Mouse (Mus musculus): ENCODE data around the gene Cldn22. TPM values are rescaled to one million over a fixed set of nuclear protein-coding genes. Genes with fewer than 3 reads are reported as not detected.

The Cldn22 gene
- polyA plus RNA-seq, 1 experiment from 2014 or later = not detected

DNA sequence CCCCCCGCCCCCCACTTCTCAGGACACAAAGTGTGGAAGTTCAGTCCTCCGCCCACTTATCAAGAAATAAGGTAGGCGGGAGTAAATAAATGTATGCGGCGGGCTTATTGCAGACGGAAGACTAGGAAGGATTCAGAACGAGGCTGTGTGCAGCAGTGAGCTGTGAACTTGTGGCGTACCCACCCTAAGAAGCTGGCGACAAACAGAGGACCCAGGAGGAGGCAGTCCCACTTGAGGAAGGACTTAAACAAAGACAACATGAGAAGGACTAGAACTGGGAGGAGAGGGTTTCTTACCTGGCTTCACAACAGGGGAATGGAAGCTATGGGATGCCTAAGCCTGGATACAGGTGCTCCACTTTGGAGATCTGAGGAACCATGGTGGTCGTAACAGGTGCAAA, 19.4 kb downstream of the Cldn22 start:
- 94% methylated on average over 10 of the region's 10 CpGs for WGBS
- H3K4me3 ChIP-seq = no peak overlapping the region
- H3K27ac ChIP-seq = no peak overlapping the region
- H3K36me3 ChIP-seq = peaks cover 91% of the 10 kb centered on the region
- no peaks in the 10 kb centered on the region for H3K4me1 ChIP-seq
- no peak for DNase-seq (ENCODE audit: low spot score)
- H3K27me3 ChIP-seq (ENCODE audit: insufficient read depth, poor library complexity, severe bottlenecking) = no peaks in the 10 kb centered on the region
- no peaks in the 10 kb centered on the region for H3K9me3 ChIP-seq

DNA sequence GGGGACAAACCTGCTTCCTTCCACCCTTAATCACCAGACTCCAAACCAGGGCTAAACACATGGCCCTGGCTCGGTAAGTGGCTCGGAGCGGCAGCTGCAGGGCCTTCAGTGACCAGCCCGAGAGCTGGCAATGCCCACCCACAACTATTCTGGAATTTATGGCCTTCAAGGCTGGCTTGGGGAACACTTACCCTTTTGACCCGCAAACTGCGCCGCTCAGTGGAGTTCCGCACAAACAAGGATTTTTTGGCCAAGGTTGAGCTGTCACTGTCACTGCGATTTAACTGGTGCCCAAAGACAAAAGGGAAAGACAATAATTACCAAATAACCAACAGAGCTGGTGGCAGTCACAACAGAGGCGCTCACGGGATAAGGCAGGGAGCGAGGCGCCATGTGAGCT, 21.7 kb downstream of the Cldn22 start:
- peaks cover 92% of the 10 kb centered on the region for H3K36me3 ChIP-seq
- DNase-seq (ENCODE audit: low spot score) = no peak
- no peak overlapping the region for H3K4me3 ChIP-seq
- 90% methylated on average over 13 of the region's 13 CpGs for WGBS
- no peaks in the 10 kb centered on the region for H3K27me3 ChIP-seq (ENCODE audit: insufficient read depth, poor library complexity, severe bottlenecking)
- H3K4me1 ChIP-seq = no peaks in the 10 kb centered on the region
- no peaks in the 10 kb centered on the region for H3K9me3 ChIP-seq
- no peak overlapping the region for H3K27ac ChIP-seq

- Histone ChIP-seq H3K27ac (no peak overlapping the region), H3K4me1 (peaks cover 6% of the 10 kb centered on the region; the same call in 1 of the 2 replicates), H3K9me3 (no peaks in the 10 kb centered on the region), H3K36me3 (peaks cover 92% of the 10 kb centered on the region), H3K27me3 (ENCODE audit: insufficient read depth, poor library complexity, severe bottlenecking) (no peaks in the 10 kb centered on the region), H3K4me3 (no peak overlapping the region)
- WGBS = 90% methylated on average over 14 of the region's 14 CpGs
- DNase-seq (ENCODE audit: low spot score) = no peak
These were observed 22.9 kb downstream of the Cldn22 start for GRCm38 (mm10) chr8:47847161-47847560.

- 94% methylated on average over 6 of the region's 6 CpGs for WGBS
- DNase-seq (ENCODE audit: low spot score) = no peak
- Histone ChIP-seq H3K36me3 (peaks cover 91% of the 10 kb centered on the region), H3K4me1 (peaks cover 9% of the 10 kb centered on the region; the same call in 1 of the 2 replicates), H3K27ac (no peak overlapping the region), H3K27me3 (ENCODE audit: insufficient read depth, poor library complexity, severe bottlenecking) (no peaks in the 10 kb centered on the region), H3K4me3 (no peak overlapping the region), H3K9me3 (no peaks in the 10 kb centered on the region)
These were observed 23.6 kb downstream of the Cldn22 start for GRCm38 (mm10) chr8:47847931-47848330.

- WGBS = 76% methylated on average over 8 of the region's 8 CpGs
- Histone ChIP-seq H3K27ac (no peak overlapping the region), H3K9me3 (no peaks in the 10 kb centered on the region), H3K36me3 (peaks cover 93% of the 10 kb centered on the region), H3K4me3 (no peak overlapping the region), H3K4me1 (peaks cover 9% of the 10 kb centered on the region; the same call in 1 of the 2 replicates), H3K27me3 (ENCODE audit: insufficient read depth, poor library complexity, severe bottlenecking) (no peaks in the 10 kb centered on the region)
- no peak for DNase-seq (ENCODE audit: low spot score)
These were observed 25.6 kb downstream of the Cldn22 start for GRCm38 (mm10) chr8:47849842-47850241.

DNA sequence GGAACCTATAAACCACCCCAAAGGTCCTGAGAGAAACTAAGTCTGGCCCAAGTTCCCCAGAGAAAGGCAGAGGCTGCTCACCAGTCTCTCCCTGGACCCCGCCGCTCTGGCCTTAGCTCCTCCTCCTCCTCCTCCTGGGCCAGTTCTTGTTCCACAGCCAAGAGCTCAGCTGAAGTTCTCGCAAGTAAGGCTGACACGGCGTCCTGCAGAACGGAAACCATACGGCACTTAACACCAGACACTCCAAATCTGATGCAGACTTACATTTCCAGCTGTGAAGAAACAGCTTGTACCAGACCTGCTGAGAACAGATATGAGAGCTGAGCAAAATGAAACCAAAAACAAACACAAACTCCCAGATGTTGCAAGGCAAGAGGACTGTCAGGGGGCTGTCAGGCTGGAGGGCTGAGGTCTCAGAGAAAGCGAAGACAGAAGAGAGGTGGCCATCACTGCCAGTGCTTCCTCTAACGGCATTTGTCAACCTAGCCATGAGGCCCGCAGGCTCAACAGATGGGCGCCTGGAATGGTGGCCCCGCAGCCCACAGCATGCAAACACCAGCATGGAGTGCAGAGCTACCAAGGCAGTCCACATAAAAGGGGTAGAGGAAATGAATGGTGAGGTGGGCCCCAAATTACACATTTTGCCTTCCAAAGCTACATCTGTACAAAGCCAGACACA, 27.7 kb downstream of the Cldn22 start:
- DNase-seq (ENCODE audit: low spot score) = no peak
- Histone ChIP-seq H3K4me3 (no peak overlapping the region), H3K27ac (0 out of 2 replicates have a peak overlapping the region, but pooled peaks have one; percentile 11), H3K27me3 (ENCODE audit: insufficient read depth, poor library complexity, severe bottlenecking) (no peaks in the 10 kb centered on the region), H3K36me3 (peaks cover 91% of the 10 kb centered on the region), H3K9me3 (no peaks in the 10 kb centered on the region), H3K4me1 (peaks cover 9% of the 10 kb centered on the region; the same call in 1 of the 2 replicates)
- 55% methylated on average over 12 of the region's 12 CpGs for WGBS

- no peak for DNase-seq (ENCODE audit: low spot score)
- peaks cover 88% of the 10 kb centered on the region for H3K36me3 ChIP-seq
- WGBS = 82% methylated on average over 5 of the region's 5 CpGs
- H3K27ac ChIP-seq = no peak overlapping the region
- no peak overlapping the region for H3K4me3 ChIP-seq
- H3K27me3 ChIP-seq (ENCODE audit: insufficient read depth, poor library complexity, severe bottlenecking) = no peaks in the 10 kb centered on the region
- no peaks in the 10 kb centered on the region for H3K9me3 ChIP-seq
- peaks cover 9% of the 10 kb centered on the region; the same call in 1 of the 2 replicates for H3K4me1 ChIP-seq
These were observed 28.5 kb downstream of the Cldn22 start for GRCm38 (mm10) chr8:47852737-47853136.

- 94% methylated on average over 5 of the region's 5 CpGs for WGBS
- DNase-seq (ENCODE audit: low spot score) = no peak
- Histone ChIP-seq H3K36me3 (peaks cover 88% of the 10 kb centered on the region), H3K27ac (no peak overlapping the region), H3K9me3 (no peaks in the 10 kb centered on the region), H3K4me3 (no peak overlapping the region), H3K4me1 (peaks cover 9% of the 10 kb centered on the region; the same call in 1 of the 2 replicates), H3K27me3 (ENCODE audit: insufficient read depth, poor library complexity, severe bottlenecking) (no peaks in the 10 kb centered on the region)
These were observed 29.1 kb downstream of the Cldn22 start for GRCm38 (mm10) chr8:47853356-47853755.

DNA sequence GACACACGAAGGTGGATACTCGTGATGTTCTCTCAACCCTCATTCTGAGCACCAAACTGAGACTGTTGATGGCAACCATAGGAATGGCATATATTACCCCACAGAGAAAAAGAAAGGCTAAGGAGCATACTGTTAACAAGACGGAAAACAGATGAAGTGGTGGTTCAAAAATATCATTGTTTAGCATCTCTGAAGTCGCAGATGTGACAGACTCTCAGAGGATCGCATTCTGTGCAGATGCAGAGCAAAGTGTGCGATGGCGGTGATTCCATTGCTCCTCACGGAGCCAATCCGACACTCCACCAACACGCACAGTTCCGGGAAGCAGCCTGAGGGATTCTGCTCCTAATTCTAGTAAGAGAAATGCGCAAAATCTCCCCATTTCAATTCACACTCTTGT, 35.0 kb downstream of the Cldn22 start:
- H3K4me3 ChIP-seq = no peak overlapping the region
- no peaks in the 10 kb centered on the region for H3K9me3 ChIP-seq
- no peaks in the 10 kb centered on the region for H3K4me1 ChIP-seq
- no peak for DNase-seq (ENCODE audit: low spot score)
- 92% methylated on average over 12 of the region's 12 CpGs for WGBS
- H3K36me3 ChIP-seq = peaks cover 87% of the 10 kb centered on the region
- H3K27ac ChIP-seq = no peak overlapping the region
- H3K27me3 ChIP-seq (ENCODE audit: insufficient read depth, poor library complexity, severe bottlenecking) = no peaks in the 10 kb centered on the region

DNA sequence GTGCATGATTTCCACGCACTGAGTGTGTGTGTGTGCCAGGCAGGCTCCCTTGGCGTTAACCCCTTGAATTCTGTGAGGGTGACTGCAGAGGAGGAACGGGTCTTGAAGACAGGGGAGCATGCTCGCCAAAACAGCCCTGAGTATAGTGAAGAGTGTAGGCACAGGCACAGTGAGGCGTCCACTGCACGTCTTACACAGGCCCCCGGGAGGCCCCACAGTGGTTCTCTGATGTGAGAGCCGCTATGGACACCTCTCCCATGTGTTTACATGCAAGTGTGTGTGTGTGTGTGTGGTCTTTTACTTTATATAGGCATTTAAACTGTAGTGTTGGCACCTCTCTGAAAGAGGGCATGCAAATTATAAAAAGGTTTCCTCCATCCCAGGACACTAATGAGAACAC, 42.3 kb downstream of the Cldn22 start:
- 84% methylated on average over 8 of the region's 8 CpGs for WGBS
- Histone ChIP-seq H3K27me3 (ENCODE audit: insufficient read depth, poor library complexity, severe bottlenecking) (no peaks in the 10 kb centered on the region), H3K4me1 (no peaks in the 10 kb centered on the region), H3K27ac (no peak overlapping the region), H3K36me3 (peaks cover 80% of the 10 kb centered on the region), H3K9me3 (no peaks in the 10 kb centered on the region), H3K4me3 (no peak overlapping the region)
- no peak for DNase-seq (ENCODE audit: low spot score)

DNA sequence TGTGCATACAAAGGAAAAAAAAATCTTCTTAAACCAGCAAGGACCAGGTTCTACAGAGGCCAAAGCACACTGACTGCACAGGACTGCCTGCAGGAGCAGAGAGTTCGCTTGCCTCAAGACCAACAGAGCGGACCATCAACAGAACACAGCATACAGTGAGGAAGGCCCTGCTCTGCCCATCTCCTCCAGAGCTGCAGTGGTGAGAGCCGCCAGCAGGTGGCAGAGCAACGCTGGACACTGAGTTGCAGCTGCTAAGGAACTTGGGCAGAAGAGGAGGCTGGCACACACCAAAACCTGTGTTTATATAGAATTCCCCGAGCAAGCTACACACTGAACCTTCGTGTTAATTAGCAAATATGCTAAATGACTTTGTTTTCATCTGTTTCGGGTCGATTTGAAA, 42.8 kb downstream of the Cldn22 start:
- Histone ChIP-seq H3K4me1 (no peaks in the 10 kb centered on the region), H3K4me3 (no peak overlapping the region), H3K9me3 (no peaks in the 10 kb centered on the region), H3K27me3 (ENCODE audit: insufficient read depth, poor library complexity, severe bottlenecking) (no peaks in the 10 kb centered on the region), H3K27ac (no peak overlapping the region), H3K36me3 (peaks cover 75% of the 10 kb centered on the region)
- WGBS = 30% methylated on average over 8 of the region's 8 CpGs
- DNase-seq (ENCODE audit: low spot score) = peak; percentile 83

- no peak overlapping the region for H3K4me3 ChIP-seq
- WGBS = 46% methylated on average over 13 of the region's 13 CpGs
- DNase-seq (ENCODE audit: low spot score) = no peak
- H3K27me3 ChIP-seq (ENCODE audit: insufficient read depth, poor library complexity, severe bottlenecking) = no peaks in the 10 kb centered on the region
- H3K4me1 ChIP-seq = peaks cover 22% of the 10 kb centered on the region
- peaks cover 68% of the 10 kb centered on the region for H3K36me3 ChIP-seq
- no peak overlapping the region for H3K27ac ChIP-seq
- H3K9me3 ChIP-seq = no peaks in the 10 kb centered on the region
These were observed 48.3 kb downstream of the Cldn22 start for GRCm38 (mm10) chr8:47872361-47873107.

DNA sequence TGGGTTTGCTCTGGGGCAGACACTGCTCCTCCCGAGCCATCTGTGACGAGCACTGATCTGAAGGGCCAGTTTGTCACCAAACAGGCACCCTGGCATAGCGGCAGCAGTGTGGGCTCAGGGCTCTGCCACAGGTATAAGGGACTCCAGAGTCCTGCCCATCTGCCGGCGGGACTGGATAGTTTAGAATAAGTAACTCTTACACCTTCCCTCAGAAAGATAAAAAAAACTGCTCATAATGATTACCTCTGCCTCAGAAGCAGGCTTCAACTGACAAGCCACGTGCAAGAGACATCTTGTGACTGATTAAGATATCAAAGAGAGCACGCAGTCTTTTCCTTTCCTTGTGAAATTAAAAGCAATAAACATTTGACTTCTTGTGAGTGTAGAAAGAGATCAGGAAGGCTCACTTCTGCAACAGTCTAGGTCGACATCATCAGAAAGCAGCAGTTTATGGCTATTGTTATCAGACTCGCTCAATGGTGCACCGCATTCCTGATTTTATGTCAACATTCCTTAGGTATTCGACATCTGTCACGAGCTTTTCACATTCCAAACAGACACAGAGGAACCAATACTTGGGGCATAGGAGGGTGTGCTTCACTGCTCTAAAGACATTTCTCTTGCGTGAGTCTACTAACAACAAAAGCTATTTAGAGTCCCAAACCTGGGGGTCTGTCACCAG, 50.4 kb downstream of the Cldn22 start:
- no peak overlapping the region for H3K27ac ChIP-seq
- no peaks in the 10 kb centered on the region for H3K27me3 ChIP-seq (ENCODE audit: insufficient read depth, poor library complexity, severe bottlenecking)
- peaks cover 62% of the 10 kb centered on the region for H3K36me3 ChIP-seq
- no peak overlapping the region for H3K4me3 ChIP-seq
- no peaks in the 10 kb centered on the region for H3K9me3 ChIP-seq
- 49% methylated on average over 13 of the region's 13 CpGs for WGBS
- peaks cover 38% of the 10 kb centered on the region for H3K4me1 ChIP-seq
- no peak for DNase-seq (ENCODE audit: low spot score)
